Mouse (Mus musculus): ENCODE data around the gene 1700001J03Rik. TPM values are rescaled to one million over a fixed set of nuclear protein-coding genes. Genes with fewer than 3 reads are reported as not detected.
"Not testable (repeated sequence)": the region's sequence is repeated elsewhere in the genome, so short reads cannot be mapped to it uniquely, and the experiment has no call there.

1700001J03Rik gene
- not detected for total RNA-seq (2021)
- long read RNA-seq, experiment 1, result 0 reads
- long read RNA-seq, experiment 2, result 0 reads

DNA sequence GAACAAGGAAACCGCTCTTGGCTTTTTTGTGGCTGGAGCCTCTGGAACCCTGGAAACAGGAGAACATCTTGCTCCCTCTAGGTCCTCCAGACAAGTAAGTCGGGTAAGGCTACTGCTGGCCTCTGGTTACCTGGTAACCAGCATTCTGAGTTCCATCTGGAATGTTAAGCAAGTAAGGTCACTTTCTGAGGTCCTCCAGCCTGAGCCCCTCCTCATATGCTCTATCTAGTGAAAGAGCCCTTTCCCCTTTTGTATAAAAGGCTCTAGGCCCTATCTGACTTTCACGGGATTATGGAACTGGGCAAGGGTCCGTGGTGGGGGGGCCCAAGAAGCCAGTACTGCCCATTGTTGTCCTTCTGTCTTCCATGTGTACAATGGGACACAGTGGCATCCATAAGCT lies at the start of gene 1700001J03Rik:
1700001J03Rik (minus strand) TSS at position 101 of the 400 bp plus-strand sequence.
- not testable (repeated sequence) for DNase-seq

DNA sequence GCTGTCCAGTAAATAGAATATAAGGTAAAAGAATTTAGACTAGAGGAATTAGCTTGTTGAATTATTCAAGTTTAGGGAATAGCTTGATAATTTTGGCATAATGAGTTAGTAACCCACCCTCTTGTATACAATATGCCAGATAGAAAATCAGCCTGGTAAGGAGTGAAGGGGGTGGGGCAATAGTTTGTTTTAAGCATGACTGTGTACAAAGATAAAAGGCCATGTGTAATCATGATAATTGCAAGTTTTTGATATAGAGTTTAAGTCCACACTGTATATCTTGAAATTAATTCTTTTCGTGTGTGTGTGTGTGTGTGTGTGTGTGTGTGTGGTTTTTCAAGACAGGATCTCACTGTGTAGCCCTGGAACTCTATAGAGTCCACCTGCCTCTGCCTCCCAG lies 49.2 kb upstream of the 1700001J03Rik start:
- no peak for DNase-seq

DNA sequence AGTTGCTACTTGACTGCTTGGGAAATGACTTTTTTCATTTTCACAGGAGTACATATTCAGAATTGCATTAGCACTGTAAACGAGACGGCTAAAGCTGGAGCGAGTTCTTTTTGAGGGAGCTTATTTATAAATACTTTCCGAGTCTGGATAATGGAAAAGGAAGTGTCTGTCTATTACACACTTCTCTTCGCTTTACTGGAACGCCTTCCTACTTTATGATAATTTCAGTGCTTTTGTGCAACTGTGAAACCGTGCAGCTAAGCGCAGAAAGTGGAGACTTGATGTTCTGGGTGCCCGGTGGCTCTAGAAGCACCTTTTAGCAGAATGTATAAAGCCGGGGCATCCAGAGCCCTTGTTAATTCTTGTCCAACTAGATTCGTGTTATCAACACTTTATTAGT lies 47.7 kb upstream of the 1700001J03Rik start:
- DNase-seq, result no peak

DNA sequence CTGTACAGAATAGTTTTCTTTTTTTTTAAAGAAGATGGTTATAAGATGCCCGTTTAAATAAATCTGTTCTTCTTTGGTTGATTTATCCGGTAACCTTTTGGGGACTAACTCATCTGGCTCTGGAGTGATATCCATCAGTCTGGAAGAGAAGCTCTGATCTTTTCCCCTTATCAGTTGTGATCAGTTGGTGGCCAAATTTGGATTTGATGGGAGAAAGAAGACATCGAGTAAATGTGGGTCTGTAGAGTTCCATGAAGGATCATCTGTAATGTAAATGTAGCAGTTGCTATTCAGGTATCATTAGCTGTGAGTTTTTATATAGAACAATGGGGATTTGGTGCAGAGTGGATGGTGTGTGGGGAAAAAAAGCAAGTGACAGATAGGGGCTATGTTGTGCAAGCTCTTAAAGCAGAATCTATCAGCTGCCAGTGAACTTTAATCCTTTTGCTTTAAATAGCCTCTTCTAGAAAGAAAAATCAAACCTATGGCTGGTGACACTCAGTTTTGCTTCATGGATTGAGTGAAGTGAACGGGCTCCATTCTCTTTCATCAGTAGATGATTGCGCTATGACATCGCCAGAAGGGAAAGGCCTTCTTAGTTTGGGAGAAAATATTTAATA lies 47.1 kb upstream of the 1700001J03Rik start:
- DNase-seq, result no peak

DNA sequence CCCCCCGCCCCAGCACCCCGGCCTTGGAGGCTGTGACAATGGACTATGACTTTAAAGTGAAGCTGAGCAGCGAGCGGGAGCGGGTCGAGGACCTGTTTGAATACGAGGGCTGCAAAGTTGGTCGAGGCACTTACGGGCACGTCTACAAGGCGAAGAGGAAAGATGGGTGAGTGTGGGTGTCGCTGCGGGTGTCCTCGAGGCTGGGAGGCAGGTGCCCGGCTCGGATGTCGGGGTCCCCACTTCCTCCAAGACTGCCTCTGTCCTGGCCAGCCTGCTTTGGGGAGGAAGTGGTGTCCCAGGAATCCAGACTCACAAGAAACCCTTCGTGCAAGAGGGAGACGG lies 46.5 kb upstream of the 1700001J03Rik start:
- peak; percentile 16 to 50 for DNase-seq

DNA sequence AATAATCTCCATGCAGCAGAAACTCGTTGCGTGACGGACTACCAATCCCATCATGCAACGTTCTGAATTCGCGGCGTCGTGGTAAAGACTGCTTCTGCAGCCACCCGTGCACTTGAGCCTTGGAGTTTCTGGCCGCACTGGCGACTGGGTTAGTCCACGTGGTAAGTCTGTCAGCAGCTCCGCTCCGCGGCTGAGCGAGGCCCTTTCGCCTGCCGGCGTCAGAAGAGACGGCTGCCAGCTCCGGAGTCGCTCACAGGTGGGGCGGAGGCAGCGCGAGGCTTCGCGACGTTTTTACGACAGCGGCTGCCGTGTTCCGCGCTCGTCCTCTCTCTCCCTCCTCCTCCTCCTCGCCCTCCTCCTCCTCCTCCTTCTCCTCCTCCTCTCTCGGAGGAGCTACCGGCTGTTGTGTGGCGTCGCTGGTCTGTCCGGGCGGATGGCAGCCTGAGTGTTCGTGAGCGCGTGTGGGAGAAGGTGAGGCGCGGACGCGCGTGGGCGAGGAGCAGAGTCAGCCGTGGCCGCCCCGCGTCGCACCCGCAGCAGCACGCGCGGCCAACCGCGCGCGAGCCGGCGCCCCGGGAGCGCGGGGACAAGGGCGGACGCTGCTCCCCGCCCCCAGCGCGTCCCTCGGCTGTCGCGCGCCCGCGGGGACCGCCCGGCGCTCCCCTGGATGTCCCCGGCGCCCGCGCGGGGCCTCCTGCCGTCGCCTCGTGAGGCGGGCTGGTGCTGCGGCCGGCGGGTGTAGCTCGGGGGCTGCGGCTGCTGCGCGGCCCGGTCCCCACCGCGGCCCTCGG lies 46.0 kb upstream of the 1700001J03Rik start, which contains the start of gene Cdk8:
Cdk8 (plus strand) TSS at position 367 of the 791 bp plus-strand sequence.
- peak; percentile 94 to 95 for DNase-seq

DNA sequence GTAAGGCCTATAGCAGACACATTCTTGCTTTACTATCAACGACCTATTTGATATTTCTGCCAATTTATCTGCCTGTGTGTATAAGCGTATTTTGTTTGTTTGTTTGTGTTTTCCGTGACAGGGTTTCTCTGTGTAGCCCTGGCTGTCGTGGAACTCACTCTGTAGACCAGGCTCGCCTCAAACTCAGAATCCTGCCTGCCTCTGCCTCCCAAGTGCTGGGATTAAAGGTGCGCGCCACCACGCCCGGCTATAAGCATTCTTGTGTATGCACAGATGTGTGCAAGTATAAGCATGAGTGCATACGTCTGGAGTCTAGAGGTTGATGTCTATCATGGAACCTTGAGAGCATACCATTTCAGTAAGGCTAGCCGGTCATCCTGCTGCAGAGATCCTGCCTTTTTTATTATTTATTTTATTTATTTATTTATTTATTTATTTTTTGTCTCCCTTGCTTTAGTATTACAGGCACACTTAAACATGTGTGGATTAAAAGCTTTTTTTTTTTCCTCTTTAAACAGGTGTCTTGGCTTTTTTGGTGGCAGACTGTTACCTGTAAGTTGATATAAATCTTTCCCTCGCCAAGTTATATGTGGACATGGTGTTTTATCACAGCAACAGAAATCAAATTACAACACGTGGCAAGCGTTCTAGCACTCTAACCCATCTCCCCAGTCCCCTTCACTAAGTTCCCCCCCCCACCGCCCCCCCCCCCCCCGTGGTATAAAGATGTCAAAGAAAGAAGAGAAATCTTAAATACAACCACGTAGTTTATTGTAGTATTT lies 45.0 kb upstream of the 1700001J03Rik start:
- no peak for DNase-seq

DNA sequence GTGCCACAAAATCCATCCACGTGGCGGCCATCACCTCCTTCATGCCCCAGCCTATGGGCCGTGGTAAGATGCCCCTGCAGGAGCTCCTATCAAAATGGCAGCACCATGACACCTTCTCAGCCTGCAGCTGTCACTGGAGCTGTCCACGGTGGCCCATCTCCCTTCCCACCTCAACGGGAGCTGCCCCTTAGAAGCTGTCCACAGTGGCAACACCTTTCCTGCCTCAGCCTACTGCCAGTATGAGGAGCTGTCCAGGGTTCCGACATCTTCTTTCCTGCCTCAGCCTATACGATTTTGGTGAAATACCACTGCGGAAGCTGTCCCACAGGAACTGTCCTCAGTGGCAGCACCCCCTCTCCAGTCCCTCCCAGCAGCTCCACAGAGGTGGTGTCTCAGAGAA lies 42.4 kb upstream of the 1700001J03Rik start:
- DNase-seq, result no peak

DNA sequence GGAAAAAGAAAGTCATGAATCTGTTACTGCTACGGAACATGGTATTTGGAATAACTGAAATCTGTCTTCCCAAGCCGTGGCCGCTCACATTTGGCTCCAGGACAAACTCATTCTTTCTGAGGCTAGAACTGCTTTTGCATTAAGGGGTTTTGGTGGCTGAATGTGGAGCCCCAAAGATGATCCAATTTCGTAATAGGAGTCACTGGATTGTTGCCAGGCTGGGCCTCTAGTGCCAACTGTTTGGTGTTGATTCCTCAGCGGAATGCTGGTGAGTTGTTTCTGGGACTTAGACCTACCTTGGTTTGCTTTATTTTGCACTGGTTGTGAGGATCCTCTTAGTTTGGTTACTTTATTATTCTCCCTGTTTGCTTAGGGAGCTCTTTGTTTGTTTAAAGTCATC lies 38.7 kb upstream of the 1700001J03Rik start:
- no peak for DNase-seq

DNA sequence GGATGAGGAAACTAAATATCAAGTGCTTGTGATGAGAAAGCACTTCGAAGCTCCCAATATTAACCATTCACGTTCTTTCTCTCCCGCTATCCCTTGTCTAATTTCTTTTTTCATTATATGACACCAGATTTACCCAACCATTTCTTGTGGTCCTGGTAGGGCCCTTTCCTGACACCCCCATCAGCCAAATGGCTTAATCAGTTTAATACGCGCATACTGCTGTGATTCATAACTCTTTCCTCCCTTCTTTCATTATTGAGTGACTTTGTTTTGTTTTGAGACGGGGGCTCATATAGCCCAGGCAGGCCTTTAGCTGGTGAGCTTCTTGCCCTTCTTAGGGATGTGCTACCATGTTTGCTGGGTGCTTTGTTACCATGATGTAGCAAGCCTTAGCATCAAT lies 36.6 kb upstream of the 1700001J03Rik start:
- DNase-seq, result no peak

DNA sequence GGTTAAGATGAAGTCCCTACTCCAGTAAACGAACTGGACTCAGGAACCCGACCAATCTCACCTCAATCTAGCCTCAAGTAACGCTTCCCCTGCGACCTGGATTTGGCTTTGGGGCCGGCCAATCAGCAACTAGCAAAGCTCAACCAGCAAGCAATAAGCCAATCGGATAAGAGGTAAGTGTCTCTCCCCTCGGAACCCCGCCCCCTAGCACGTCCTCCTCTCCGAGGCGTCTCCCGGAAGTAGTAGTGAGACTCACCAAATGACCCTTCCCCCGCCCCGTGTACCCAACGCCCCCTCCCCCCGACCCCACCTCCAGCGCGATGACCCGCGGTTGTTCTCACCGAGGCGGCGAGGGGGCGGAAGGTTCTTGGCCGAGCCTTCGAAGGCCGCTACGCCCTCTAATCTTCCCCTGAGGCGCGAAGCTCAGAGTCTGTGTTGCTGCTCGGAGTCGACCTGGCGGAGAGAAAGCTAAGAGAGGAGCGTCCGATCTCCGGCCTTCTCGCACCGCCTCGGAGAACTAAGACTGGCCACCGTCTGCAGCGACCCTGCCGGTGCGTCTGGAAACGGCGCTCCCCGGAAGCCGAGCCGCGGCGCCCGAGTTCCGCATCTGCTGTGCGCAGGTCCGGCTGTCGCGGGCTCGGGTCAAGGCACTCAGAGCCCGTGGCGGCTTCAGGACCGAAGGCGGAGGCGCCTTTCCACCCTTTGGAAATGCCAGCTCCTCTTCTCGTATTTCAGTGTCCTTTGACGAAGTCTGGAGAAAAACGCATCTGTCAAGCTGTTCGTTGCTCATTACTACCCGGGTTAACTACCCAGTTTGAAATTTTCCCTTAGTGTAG lies 36.0 kb upstream of the 1700001J03Rik start, which contains the start of gene Rnf6:
Rnf6 (minus strand) TSS at position 677 of the 836 bp plus-strand sequence.
- peak; percentile 94 to 97 for DNase-seq

DNA sequence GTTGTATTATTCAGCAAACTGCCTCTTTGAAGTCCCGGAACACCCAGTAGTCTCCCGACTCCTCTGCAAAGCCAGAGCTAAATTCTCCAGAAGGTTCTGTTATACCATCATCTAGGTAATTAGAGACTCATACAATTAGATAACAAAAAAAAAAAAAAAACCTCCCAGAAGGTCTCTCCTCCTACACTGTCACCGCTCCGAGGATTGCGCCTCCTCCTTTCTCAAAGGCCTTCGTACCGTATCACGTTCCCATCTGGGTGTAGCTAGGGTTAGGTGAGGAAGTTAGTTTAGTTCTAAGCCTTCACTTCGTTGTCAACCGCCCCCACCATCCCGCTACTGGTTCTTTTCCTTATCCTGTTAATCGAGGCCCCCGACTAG lies 35.4 kb upstream of the 1700001J03Rik start:
- DNase-seq, result no peak

DNA sequence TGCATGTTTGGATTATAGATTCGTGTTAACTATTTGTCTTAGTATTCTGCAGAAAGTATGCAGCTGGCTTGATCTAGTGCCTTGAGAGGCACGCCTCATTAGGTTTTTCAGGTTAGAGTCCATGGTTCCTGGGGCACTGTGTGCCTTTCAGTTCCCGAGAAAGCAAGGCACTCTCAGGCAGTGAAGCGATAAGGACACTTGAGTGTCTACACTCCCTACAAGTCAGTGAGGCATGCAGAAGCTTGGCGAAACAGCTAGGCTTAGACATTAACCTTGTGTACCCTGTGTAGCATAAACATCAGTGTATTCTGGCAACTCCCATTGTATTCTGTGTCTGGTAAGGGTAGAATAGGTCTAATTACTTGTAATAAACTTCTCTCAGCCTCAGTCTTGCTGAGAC lies 20.4 kb upstream of the 1700001J03Rik start:
- DNase-seq, result no peak

DNA sequence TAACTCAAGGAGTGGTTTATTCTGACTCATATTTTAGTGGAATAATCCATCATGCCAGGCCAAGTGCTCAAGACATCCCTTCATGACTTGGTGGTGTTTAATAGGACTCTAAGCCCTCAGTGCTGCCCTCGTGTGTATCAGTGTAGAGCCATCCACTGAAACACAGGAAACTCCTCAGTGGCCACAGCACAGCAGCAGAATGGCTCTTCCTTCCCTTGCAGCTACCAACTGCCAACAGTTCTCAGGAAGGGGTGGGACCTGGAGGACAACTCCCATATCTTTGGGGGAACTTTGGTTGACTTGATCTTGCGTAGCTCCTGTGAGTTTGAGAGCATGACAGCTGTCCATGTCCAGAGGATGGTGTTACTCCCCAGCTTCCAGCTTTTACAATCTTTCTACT lies 18.8 kb upstream of the 1700001J03Rik start:
- DNase-seq, result no peak

DNA sequence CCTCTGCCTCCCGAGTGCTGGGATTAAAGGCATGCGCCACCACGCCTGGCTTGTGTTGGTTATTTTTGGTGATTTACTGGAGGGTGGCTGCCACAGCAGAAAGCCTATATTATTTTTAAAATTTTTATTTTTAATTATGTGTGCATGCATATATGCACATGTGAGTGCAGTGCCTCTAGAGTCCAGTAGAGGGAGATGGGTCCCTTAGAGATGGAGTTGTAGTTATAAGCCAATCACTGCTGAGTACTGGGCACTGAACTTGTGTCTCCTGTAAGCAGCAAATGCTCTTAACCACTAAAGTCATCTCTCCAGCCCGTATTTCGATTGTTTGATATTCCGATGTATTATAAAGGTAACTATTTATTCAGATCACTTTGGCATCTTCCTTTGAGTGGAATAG lies 15.5 kb upstream of the 1700001J03Rik start:
- no peak for DNase-seq

DNA sequence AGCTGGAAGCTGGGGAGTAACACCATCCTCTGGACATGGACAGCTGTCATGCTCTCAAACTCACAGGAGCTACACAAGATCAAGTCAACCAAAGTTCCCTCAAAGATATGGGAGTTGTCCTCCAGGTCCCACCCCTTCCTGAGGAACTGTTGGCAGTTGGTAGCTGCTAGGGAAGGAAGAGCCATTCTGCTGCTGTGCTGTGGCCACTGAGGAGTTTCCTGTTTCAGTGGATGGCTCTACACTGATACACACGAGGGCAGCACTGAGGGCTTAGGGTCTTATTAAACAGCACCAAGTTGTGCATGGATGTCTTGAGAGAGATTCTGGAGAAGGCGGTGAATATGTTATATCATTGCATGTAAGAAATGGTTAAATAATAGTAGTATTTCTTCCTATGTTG lies 14.4 kb upstream of the 1700001J03Rik start:
- no peak for DNase-seq

DNA sequence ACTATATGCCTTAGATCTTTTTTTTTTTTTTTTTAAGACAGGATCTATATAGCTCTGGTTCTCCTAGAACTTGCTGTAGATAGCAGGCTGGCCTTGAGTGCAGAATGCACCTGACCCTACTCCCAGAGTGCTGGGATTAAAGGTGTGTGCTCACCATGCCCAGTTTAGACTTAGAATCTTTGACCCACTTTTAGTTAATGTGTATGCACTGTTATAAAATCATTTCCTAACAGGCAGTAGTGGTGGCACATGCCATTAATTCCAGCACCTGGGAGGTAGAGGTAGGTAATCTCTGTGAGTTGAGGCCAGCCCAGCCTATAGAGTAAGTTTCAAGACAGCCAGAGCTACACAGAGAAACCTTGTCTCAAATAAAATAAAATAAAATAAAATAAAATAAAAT lies 14.0 kb upstream of the 1700001J03Rik start:
- DNase-seq, result no peak

DNA sequence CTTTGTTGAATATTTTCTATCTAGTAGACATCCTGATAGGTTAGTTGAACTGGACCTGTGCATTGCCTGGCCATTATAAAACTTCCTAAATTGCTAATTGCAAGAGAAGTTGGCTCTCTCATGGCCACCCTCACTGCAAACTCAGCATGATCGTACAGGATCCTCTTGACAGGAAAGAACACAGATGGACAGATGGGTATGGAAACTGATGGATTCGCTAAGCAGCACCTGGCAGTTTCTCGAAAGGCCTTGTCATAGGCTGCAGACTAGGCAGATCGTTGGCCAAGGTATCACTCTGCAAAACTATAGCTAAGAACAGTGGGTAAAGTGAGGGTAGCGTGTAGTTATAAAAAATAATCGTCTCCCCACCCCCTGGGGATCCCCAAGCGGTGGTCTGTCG lies 8.3 kb upstream of the 1700001J03Rik start:
- no peak for DNase-seq

DNA sequence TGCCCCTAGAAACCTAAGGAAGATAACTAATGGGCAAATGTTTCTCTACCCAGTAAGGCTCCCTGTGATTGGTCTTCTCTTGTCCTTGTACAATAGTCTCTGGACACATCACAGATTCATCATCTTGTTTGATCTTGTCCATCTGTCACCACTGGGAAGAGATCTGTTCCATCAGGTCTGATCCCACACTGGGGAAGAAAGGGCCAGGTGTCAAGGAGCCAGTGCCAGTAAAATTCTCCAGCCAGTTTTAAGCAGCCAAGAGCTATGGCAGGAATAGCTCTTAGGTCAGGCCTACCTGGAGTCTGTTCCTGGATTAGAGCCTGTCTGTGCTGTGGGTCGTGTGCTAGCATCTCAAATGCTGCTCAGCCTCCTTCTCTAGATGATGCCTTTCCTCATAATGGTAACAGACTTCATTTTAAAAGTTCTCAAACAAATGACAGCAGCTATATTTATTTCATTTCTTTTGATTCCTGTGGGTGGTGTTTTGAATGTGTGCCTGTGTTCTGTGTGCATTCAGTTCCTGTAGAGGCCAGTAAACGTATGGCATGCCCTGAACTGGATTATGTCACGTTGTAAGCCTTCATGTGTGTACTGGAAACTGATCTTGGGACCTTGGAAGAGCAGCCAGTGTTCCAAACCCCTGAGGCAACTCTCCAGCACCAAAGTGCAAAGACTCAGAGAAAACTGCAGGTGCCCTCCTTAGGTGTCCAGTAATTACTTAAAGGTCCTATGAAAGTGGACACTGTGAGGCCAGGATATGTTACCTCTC lies 5.6 kb upstream of the 1700001J03Rik start:
- DNase-seq, result no peak

DNA sequence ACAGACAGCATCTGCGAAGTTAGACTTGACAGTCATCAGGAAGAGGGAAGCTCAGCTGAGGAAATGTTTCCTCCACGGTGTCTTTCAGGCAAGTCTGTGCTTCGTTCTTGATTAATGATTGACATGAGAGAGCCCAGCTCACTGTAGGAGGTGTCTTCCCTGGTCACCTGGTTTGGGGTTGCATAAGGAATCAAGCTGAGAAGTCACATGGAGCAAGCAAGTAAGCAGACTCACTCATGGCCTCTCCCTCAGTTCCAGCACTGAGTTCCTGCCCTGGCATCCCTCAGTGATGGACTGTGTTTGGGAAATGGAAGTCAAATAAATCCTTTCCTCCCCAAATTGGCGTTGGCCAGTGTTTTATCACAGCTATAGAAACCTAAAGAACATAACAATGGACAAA lies 5.0 kb upstream of the 1700001J03Rik start:
- DNase-seq, result no peak

DNA sequence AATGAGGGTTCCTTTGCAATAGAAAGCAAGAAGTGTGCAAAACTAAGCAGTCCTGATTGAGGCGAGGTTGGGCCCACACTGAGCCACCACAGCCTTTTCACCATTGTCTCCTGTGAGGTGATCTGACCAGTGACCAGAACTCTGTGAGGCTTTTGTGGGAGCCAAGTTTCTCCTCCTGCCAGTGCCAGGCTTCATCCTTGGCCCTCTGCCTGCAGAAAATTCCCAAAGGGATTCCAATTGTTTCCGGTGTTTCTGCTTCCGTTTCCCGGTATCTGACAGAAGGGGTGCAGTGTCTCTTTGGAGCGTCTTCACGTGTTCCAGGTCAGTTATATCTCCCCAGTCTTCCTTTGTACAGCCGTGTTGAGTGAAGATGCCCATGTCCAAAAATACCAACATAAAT lies 3.6 kb upstream of the 1700001J03Rik start:
- DNase-seq, result no peak
